Mouse (Mus musculus) cortical plate, adult 2 months (tissue): ENCODE data around the gene Clpb.

ENCODE experiments used
- CTCF ChIP-seq: fragments of 200-500 bp; IDR thresholded peaks from 2 replicates; pipeline ENCODE4 v1.5.1; 2011; ENCODE audit warnings: mild to moderate bottlenecking, control low read depth, low read length; ENCODE audit not compliant: insufficient read depth; ENCODE audit errors: extremely low read depth
- POLR2A ChIP-seq: fragments of 200-500 bp; IDR thresholded peaks from 2 replicates; pipeline ENCODE4 v1.6.1; 2011; ENCODE audit warnings: mild to moderate bottlenecking, low read length, control low read depth; ENCODE audit not compliant: insufficient read depth; ENCODE audit errors: extremely low read depth

- no peak for TF ChIP-seq POLR2A
- TF ChIP-seq CTCF = no peak
These were observed 168.9 kb downstream of the Clpb start for GRCm38 (mm10) chr7:101832372-101832771.
